Mouse (Mus musculus): ENCODE measurements around the gene Ube2v1. TPM values are rescaled to one million over a fixed set of nuclear protein-coding genes. Genes with fewer than 3 reads are reported as not detected.

Ube2v1 gene
- polyA plus RNA-seq, 1 experiment from 2014 or later, result 280 TPM

- H3K4me1 ChIP-seq, result peaks cover 50% of the 10 kb centered on the region
- H3K27me3 ChIP-seq, result no peaks in the 10 kb centered on the region
- peak overlapping the region; percentile 80 for H3K4me2 ChIP-seq
- H3K4me3 ChIP-seq, result peak overlapping the region; percentile 72
- H3K9ac ChIP-seq, result peak overlapping the region; percentile 79
- ATAC-seq (ENCODE audit: borderline replicate concordance, extremely low read depth, low FRiP score, low TSS enrichment), result no peak
- 0 out of 2 replicates have a peak overlapping the region, but pooled peaks have one; percentile 41 for H3K27ac ChIP-seq
- 56% methylated on average over 5 of the region's 5 CpGs for WGBS
- 0 out of 2 replicates have a peak, but pooled peaks cover 5% of the 10 kb centered on the region for H3K36me3 ChIP-seq
- H3K9me3 ChIP-seq, result no peaks in the 10 kb centered on the region
These were observed 1.5 kb downstream of the Ube2v1 start for GRCm38 (mm10) chr2:167630421-167630820.

GRCm38 (mm10) chr2:167629665-167630209 is 2.2 kb downstream of the Ube2v1 start:
- Histone ChIP-seq H3K4me2 (peak overlapping the region; percentile 80), H3K9ac (peak overlapping the region; percentile 79), H3K27me3 (no peaks in the 10 kb centered on the region), H3K36me3 (0 out of 2 replicates have a peak, but pooled peaks cover 5% of the 10 kb centered on the region), H3K4me1 (peaks cover 50% of the 10 kb centered on the region), H3K27ac (peak overlapping the region; percentile 41; the same call in 1 of the 2 replicates), H3K4me3 (peak overlapping the region; percentile 72), H3K9me3 (no peaks in the 10 kb centered on the region)
- ATAC-seq (ENCODE audit: borderline replicate concordance, extremely low read depth, low FRiP score, low TSS enrichment), result no peak
- WGBS, result 70% methylated on average over 11 of the region's 11 CpGs

DNA sequence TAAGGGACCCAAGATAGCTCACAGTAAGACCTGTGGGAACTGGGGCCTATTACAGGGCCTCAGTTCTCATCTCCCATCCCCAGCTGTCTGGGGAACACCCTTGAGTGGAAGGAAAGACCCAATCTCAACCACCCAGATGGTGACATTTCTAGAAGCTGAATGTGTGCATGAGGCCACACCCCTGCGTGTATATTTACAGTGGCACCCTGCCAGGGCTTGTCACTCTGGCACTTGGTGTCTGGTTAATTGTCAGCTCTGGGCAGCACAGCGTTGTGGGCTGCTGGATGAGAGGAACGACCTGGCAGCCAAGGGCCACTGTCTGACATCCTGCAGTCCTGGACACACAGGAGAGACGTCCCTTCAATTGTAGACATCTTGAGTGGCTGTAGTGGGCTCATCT is 3.0 kb downstream of the Ube2v1 start:
- Histone ChIP-seq H3K4me1 (peaks cover 47% of the 10 kb centered on the region), H3K4me3 (no peak overlapping the region), H3K27ac (peak overlapping the region; percentile 41), H3K36me3 (0 out of 2 replicates have a peak, but pooled peaks cover 5% of the 10 kb centered on the region), H3K9me3 (no peaks in the 10 kb centered on the region), H3K9ac (no peak overlapping the region), H3K27me3 (no peaks in the 10 kb centered on the region), H3K4me2 (no peak overlapping the region)
- ATAC-seq (ENCODE audit: borderline replicate concordance, extremely low read depth, low FRiP score, low TSS enrichment), result no peak
- 15% methylated on average over 4 of the region's 4 CpGs for WGBS

- Histone ChIP-seq H3K4me2 (no peak overlapping the region), H3K9me3 (no peaks in the 10 kb centered on the region), H3K9ac (no peak overlapping the region), H3K4me3 (no peak overlapping the region), H3K27ac (no peak overlapping the region), H3K36me3 (0 out of 2 replicates have a peak, but pooled peaks cover 5% of the 10 kb centered on the region), H3K4me1 (peaks cover 33% of the 10 kb centered on the region), H3K27me3 (no peaks in the 10 kb centered on the region)
- ATAC-seq (ENCODE audit: borderline replicate concordance, extremely low read depth, low FRiP score, low TSS enrichment), result no peak
- 89% methylated on average over 7 of the region's 7 CpGs for WGBS
These were observed 4.9 kb downstream of the Ube2v1 start for GRCm38 (mm10) chr2:167627019-167627418.

DNA sequence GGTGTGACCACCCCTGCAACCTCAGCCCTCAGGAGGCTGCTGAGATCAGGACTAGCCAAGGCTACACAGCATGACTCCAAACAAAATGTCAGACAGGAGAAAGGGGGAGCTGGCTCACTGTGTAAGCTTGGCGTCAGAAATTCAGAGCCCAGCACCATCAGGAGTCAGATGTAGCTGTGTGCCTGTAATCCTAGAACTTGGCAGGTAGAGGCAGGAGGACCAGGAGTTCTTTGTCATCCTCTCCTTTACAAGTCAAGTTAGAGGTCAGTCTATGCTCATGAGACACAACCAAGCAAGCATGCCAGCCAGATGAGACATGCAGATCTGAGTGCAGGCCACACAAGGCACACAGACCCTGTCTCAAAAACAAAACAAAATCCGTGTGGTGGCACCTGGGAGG is 6.2 kb downstream of the Ube2v1 start:
- 38% methylated on average over 2 of the region's 2 CpGs for WGBS
- Histone ChIP-seq H3K36me3 (0 out of 2 replicates have a peak, but pooled peaks cover 5% of the 10 kb centered on the region), H3K9me3 (no peaks in the 10 kb centered on the region), H3K4me1 (peaks cover 35% of the 10 kb centered on the region), H3K4me2 (no peak overlapping the region), H3K4me3 (no peak overlapping the region), H3K27me3 (no peaks in the 10 kb centered on the region), H3K9ac (no peak overlapping the region), H3K27ac (no peak overlapping the region)
- ATAC-seq (ENCODE audit: borderline replicate concordance, extremely low read depth, low FRiP score, low TSS enrichment), result no peak

GRCm38 (mm10) chr2:167624368-167625075 is 7.4 kb downstream of the Ube2v1 start:
- H3K27me3 ChIP-seq, result no peaks in the 10 kb centered on the region
- no peak for ATAC-seq (ENCODE audit: borderline replicate concordance, extremely low read depth, low FRiP score, low TSS enrichment)
- H3K36me3 ChIP-seq, result 0 out of 2 replicates have a peak, but pooled peaks cover 5% of the 10 kb centered on the region
- no peaks in the 10 kb centered on the region for H3K9me3 ChIP-seq
- WGBS, result 80% methylated on average over 5 of the region's 6 CpGs
- H3K9ac ChIP-seq, result no peak overlapping the region
- no peak overlapping the region for H3K4me3 ChIP-seq
- H3K4me2 ChIP-seq, result no peak overlapping the region
- H3K4me1 ChIP-seq, result peaks cover 23% of the 10 kb centered on the region
- 0 out of 2 replicates have a peak overlapping the region, but pooled peaks have one; percentile 3 for H3K27ac ChIP-seq

DNA sequence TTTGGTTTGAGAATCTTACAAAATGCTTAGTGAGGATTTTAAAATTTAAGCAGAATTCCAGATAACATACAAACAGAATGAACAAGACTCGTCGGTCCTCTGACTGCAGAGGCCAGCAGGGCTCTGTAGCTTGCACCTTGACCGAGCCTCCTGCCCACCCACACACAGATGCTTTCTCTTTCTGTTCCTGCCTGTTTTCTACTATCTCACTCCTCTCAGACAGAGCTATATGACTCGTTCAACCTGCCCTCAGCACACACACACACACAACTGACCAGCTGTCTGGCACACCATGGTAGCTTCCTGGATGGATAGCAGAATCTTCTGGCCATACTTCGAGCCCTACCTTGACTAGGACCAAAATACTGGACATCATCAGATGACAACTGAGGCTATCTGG is 8.9 kb downstream of the Ube2v1 start:
- H3K4me1 ChIP-seq, result peaks cover 9% of the 10 kb centered on the region; the same call in 1 of the 2 replicates

GRCm38 (mm10) chr2:167622352-167622751 is 9.5 kb downstream of the Ube2v1 start:
- peaks cover 9% of the 10 kb centered on the region; the same call in 1 of the 2 replicates for H3K4me1 ChIP-seq

More for the DNA sequence above, 8.9 kb downstream of the Ube2v1 start:
- Histone ChIP-seq H3K4me2 (no peak overlapping the region), H3K27ac (no peak overlapping the region), H3K4me3 (no peak overlapping the region), H3K9me3 (no peaks in the 10 kb centered on the region), H3K27me3 (no peaks in the 10 kb centered on the region), H3K36me3 (0 out of 2 replicates have a peak, but pooled peaks cover 5% of the 10 kb centered on the region), H3K9ac (no peak overlapping the region)
- no peak for ATAC-seq (ENCODE audit: borderline replicate concordance, extremely low read depth, low FRiP score, low TSS enrichment)
- WGBS, result 68% methylated on average over 5 of the region's 5 CpGs

DNA sequence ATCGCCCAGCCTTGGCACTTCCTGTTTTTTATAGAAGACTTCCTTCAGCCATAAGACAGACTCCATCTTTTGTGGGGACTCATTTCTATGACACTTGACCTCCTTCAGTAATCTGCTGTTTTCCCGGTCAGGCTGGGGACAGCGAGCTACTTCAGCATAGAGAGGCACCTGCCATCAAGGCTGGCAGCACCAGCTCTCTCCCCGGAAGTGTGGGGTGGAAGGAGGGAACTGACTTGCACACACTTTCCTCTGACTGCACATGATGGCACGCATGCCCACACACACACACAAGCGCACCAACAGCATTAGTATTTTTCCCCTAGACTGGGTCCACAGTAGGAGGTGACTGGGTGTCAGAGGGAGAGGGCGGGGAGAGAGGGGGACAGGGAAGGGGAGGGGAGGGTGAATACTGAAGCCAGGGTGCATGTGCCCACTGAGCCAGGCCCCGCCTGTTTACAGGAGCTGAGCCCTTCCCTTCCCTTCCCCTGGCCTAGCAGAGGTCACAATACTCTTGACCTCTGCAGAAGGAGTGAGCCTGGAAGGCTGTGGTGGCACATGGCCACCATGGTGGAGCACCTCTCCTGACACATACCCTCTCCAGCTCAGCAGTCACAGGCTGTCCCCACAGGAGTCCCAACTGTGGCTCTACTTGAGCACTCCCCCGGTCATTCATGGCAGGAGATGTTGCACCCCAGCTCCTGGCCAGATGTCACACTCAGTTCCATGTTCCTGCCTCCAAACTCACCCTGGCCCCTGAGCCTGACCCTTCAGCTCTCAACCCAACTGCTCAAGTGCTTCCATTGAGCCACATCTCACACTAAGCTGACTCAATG is 10.4 kb downstream of the Ube2v1 start:
- Histone ChIP-seq H3K9me3 (no peaks in the 10 kb centered on the region), H3K4me2 (no peak overlapping the region), H3K27ac (no peak overlapping the region), H3K36me3 (peaks cover 12% of the 10 kb centered on the region), H3K27me3 (no peaks in the 10 kb centered on the region), H3K4me1 (peaks cover 9% of the 10 kb centered on the region; the same call in 1 of the 2 replicates), H3K9ac (no peak overlapping the region), H3K4me3 (no peak overlapping the region)
- 66% methylated on average over 9 of the region's 9 CpGs for WGBS
- ATAC-seq (ENCODE audit: borderline replicate concordance, extremely low read depth, low FRiP score, low TSS enrichment), result no peak

More at GRCm38 (mm10) chr2:167622352-167622751, 9.5 kb downstream of the Ube2v1 start:
- Histone ChIP-seq H3K27ac (no peak overlapping the region), H3K4me3 (no peak overlapping the region), H3K36me3 (peaks cover 8% of the 10 kb centered on the region), H3K9ac (no peak overlapping the region), H3K27me3 (no peaks in the 10 kb centered on the region), H3K4me2 (no peak overlapping the region), H3K9me3 (no peaks in the 10 kb centered on the region)
- ATAC-seq (ENCODE audit: borderline replicate concordance, extremely low read depth, low FRiP score, low TSS enrichment), result no peak
- 70% methylated on average over 13 of the region's 13 CpGs for WGBS

- Histone ChIP-seq H3K9me3 (no peaks in the 10 kb centered on the region), H3K4me2 (no peak overlapping the region), H3K36me3 (peaks cover 49% of the 10 kb centered on the region), H3K27me3 (no peaks in the 10 kb centered on the region), H3K4me1 (peaks cover 9% of the 10 kb centered on the region; the same call in 1 of the 2 replicates), H3K4me3 (no peak overlapping the region), H3K27ac (no peak overlapping the region), H3K9ac (no peak overlapping the region)
- 60% methylated on average over 4 of the region's 4 CpGs for WGBS
- ATAC-seq (ENCODE audit: borderline replicate concordance, extremely low read depth, low FRiP score, low TSS enrichment), result no peak
These were observed 14.4 kb downstream of the Ube2v1 start for GRCm38 (mm10) chr2:167617472-167617871.

GRCm38 (mm10) chr2:167617034-167617433 is 14.9 kb downstream of the Ube2v1 start:
- no peak overlapping the region for H3K4me2 ChIP-seq
- H3K9me3 ChIP-seq, result no peaks in the 10 kb centered on the region
- no peak overlapping the region for H3K9ac ChIP-seq
- H3K36me3 ChIP-seq, result peaks cover 53% of the 10 kb centered on the region
- 77% methylated on average over 3 of the region's 3 CpGs for WGBS
- no peak for ATAC-seq (ENCODE audit: borderline replicate concordance, extremely low read depth, low FRiP score, low TSS enrichment)
- H3K27me3 ChIP-seq, result no peaks in the 10 kb centered on the region
- peaks cover 6% of the 10 kb centered on the region; the same call in 1 of the 2 replicates for H3K4me1 ChIP-seq
- H3K27ac ChIP-seq, result no peak overlapping the region
- H3K4me3 ChIP-seq, result no peak overlapping the region
